Mouse (Mus musculus): ENCODE results near the gene Atp5e. TPM values are rescaled to one million over a fixed set of nuclear protein-coding genes. Genes with fewer than 3 reads are reported as not detected.

Atp5e gene
- total and polyA plus RNA-seq, 3 experiments: 1,190 to 1,687 (median 1,426) TPM

- no peak for DNase-seq
- Histone ChIP-seq H3K4me1 (ENCODE audit: control insufficient read depth, insufficient read depth, low read length) (peaks cover 5% of the 10 kb centered on the region), H3K27ac (no peak overlapping the region), H3K36me3 (ENCODE audit: control insufficient read depth, insufficient read depth, low read length) (no peaks in the 10 kb centered on the region), H3K9ac (ENCODE audit: low read depth, low read length) (no peak overlapping the region), H3K79me2 (replicated peaks; ENCODE audit: control insufficient read depth, insufficient read depth, low read length) (no peaks in the 10 kb centered on the region), H3K4me3 (no peak overlapping the region), H3K27me3 (ENCODE audit: control insufficient read depth, insufficient read depth, low read length) (no peaks in the 10 kb centered on the region)
- 87% methylated on average over 9 of the region's 9 CpGs for WGBS
- no peak for TF ChIP-seq POLR2A (IDR thresholded peaks at IDR 0.05; ENCODE audit: insufficient read depth, low read depth, low read length)
- no peak for TF ChIP-seq EP300 (IDR thresholded peaks at IDR 0.05; ENCODE audit: insufficient read depth, low read depth, low read length)
- no peak for TF ChIP-seq CTCF (IDR thresholded peaks at IDR 0.05)
- intact Hi-C loops (cut with DNase I): loop anchor here (2.0 kb wide), 1 partner anchor 25 kb away; the partner anchor contains the start of gene Nelfcd
These were observed 23.9 kb downstream of the Atp5e start for GRCm38 (mm10) chr2:174439961-174440360.

GRCm38 (mm10) chr2:174439450-174439838 lies 24.5 kb downstream of the Atp5e start:
- no peaks in the 10 kb centered on the region for H3K27me3 ChIP-seq (ENCODE audit: control insufficient read depth, insufficient read depth, low read length)
- peak in 1 of 2 experiments; percentile 49 for DNase-seq
- H3K9ac ChIP-seq (ENCODE audit: low read depth, low read length): no peak overlapping the region
- H3K79me2 ChIP-seq (replicated peaks; ENCODE audit: control insufficient read depth, insufficient read depth, low read length): no peaks in the 10 kb centered on the region
- H3K4me3 ChIP-seq: no peak overlapping the region
- intact Hi-C loops (cut with DNase I): loop anchor here (2.0 kb wide), 1 partner anchor 25 kb away; the partner anchor contains the start of gene Nelfcd
- H3K4me1 ChIP-seq (ENCODE audit: control insufficient read depth, insufficient read depth, low read length): peaks cover 5% of the 10 kb centered on the region
- no peaks in the 10 kb centered on the region for H3K36me3 ChIP-seq (ENCODE audit: control insufficient read depth, insufficient read depth, low read length)
- WGBS: 66% methylated on average over 5 of the region's 5 CpGs
- H3K27ac ChIP-seq: no peak overlapping the region; the same call in 1 of the 2 replicates
- TF ChIP-seq CTCF (IDR thresholded peaks at IDR 0.05): no peak

- WGBS: 2% methylated on average over 38 of the region's 38 CpGs
- Histone ChIP-seq H3K79me2 (replicated peaks; ENCODE audit: control insufficient read depth, insufficient read depth, low read length) (no peaks in the 10 kb centered on the region), H3K9ac (ENCODE audit: low read depth, low read length) (peak within 1 kb of the TSS; percentile 84), H3K4me1 (ENCODE audit: control insufficient read depth, insufficient read depth, low read length) (peaks cover 5% of the 10 kb centered on the region), H3K27ac (peak within 1 kb of the TSS; percentile 78), H3K4me3 (peak within 1 kb of the TSS; percentile 50), H3K27me3 (ENCODE audit: control insufficient read depth, insufficient read depth, low read length) (no peaks in the 10 kb centered on the region), H3K36me3 (ENCODE audit: control insufficient read depth, insufficient read depth, low read length) (no peaks in the 10 kb centered on the region)
- intact Hi-C loops (cut with DNase I): loop anchor here (2.0 kb wide), 1 partner anchor 24 kb away; the partner anchor contains the start of gene Nelfcd
- no peak for TF ChIP-seq CTCF (IDR thresholded peaks at IDR 0.05)
- no peak for TF ChIP-seq EP300 (IDR thresholded peaks at IDR 0.05; ENCODE audit: insufficient read depth, low read depth, low read length)
- TF ChIP-seq POLR2A (IDR thresholded peaks at IDR 0.05; ENCODE audit: insufficient read depth, low read depth, low read length): peak; percentile 39; the same call in 1 of the 2 replicates
- peak; percentile 86 to 87 for DNase-seq
These were observed 25.0 kb downstream of the Atp5e start, which contains the start of gene Ctsz for GRCm38 (mm10) chr2:174438737-174439449. Gene Ctsz, minus strand, starts transcription at chr2:174439039.

GRCm38 (mm10) chr2:174438181-174438580 lies 25.7 kb downstream of the Atp5e start:
- peak overlapping the region; percentile 84 for H3K9ac ChIP-seq (ENCODE audit: low read depth, low read length)
- no peak for TF ChIP-seq EP300 (IDR thresholded peaks at IDR 0.05; ENCODE audit: insufficient read depth, low read depth, low read length)
- TF ChIP-seq CTCF (IDR thresholded peaks at IDR 0.05): no peak
- no peak for TF ChIP-seq POLR2A (IDR thresholded peaks at IDR 0.05; ENCODE audit: insufficient read depth, low read depth, low read length)
- H3K27me3 ChIP-seq (ENCODE audit: control insufficient read depth, insufficient read depth, low read length): no peaks in the 10 kb centered on the region
- intact Hi-C loops (cut with DNase I): loop anchor here (2.0 kb wide), 1 partner anchor 23 kb away; the partner anchor contains the start of gene Nelfcd
- H3K27ac ChIP-seq: peak overlapping the region; percentile 78
- H3K79me2 ChIP-seq (replicated peaks; ENCODE audit: control insufficient read depth, insufficient read depth, low read length): no peaks in the 10 kb centered on the region
- WGBS: 59% methylated on average over 11 of the region's 11 CpGs
- DNase-seq: no peak
- H3K4me1 ChIP-seq (ENCODE audit: control insufficient read depth, insufficient read depth, low read length): peaks cover 5% of the 10 kb centered on the region
- peak overlapping the region; percentile 50 for H3K4me3 ChIP-seq
- H3K36me3 ChIP-seq (ENCODE audit: control insufficient read depth, insufficient read depth, low read length): no peaks in the 10 kb centered on the region

GRCm38 (mm10) chr2:174437697-174437982 lies 26.3 kb downstream of the Atp5e start:
- Histone ChIP-seq H3K4me1 (ENCODE audit: control insufficient read depth, insufficient read depth, low read length) (peaks cover 5% of the 10 kb centered on the region), H3K9ac (ENCODE audit: low read depth, low read length) (no peak overlapping the region), H3K79me2 (replicated peaks; ENCODE audit: control insufficient read depth, insufficient read depth, low read length) (no peaks in the 10 kb centered on the region), H3K27ac (peak overlapping the region; percentile 78), H3K4me3 (no peak overlapping the region; the same call in 1 of the 2 replicates), H3K36me3 (ENCODE audit: control insufficient read depth, insufficient read depth, low read length) (no peaks in the 10 kb centered on the region), H3K27me3 (ENCODE audit: control insufficient read depth, insufficient read depth, low read length) (no peaks in the 10 kb centered on the region)
- WGBS: 87% methylated on average over 4 of the region's 4 CpGs
- intact Hi-C loops (cut with DNase I): no loop called here
- TF ChIP-seq POLR2A (IDR thresholded peaks at IDR 0.05; ENCODE audit: insufficient read depth, low read depth, low read length): no peak
- no peak for TF ChIP-seq CTCF (IDR thresholded peaks at IDR 0.05)
- TF ChIP-seq EP300 (IDR thresholded peaks at IDR 0.05; ENCODE audit: insufficient read depth, low read depth, low read length): no peak
- DNase-seq: peak; percentile 44 to 70

All from heart, adult 2 months (tissue).